Mouse (Mus musculus): ENCODE data around the gene Psmd2.

GRCm38 (mm10) chr16:20643911-20644310, 7.5 kb upstream of the Psmd2 start:
- TF ChIP-seq POLR2A (IDR thresholded peaks at IDR 0.05; ENCODE audit: insufficient read depth, low read length) = no peak
- TF ChIP-seq CTCF (IDR thresholded peaks at IDR 0.05; ENCODE audit: low read depth, low read length) = no peak
- no peak for TF ChIP-seq EP300 (IDR thresholded peaks at IDR 0.05; ENCODE audit: insufficient read depth, low read depth, low read length)

Measured in ES-Bruce4 (cell line).